Mouse (Mus musculus): Measurements from ENCODE around the gene Nuf2. TPM values are rescaled to one million over a fixed set of nuclear protein-coding genes. Genes with fewer than 3 reads are reported as not detected.
"Not testable (repeated sequence)": the region's sequence is repeated elsewhere in the genome, so short reads cannot be mapped to it uniquely, and the experiment has no call there.

The Nuf2 gene
- polyA plus RNA-seq, 1 experiment from 2014 or later = 100 TPM

- Histone ChIP-seq H3K27ac (ENCODE audit: low read depth, low read length) (no peak overlapping the region), H3K4me3 (ENCODE audit: low read depth, low read length) (peak overlapping the region; percentile 67), H3K9me3 (ENCODE audit: control insufficient read depth, low read length) (no peaks in the 10 kb centered on the region), H3K4me1 (ENCODE audit: control insufficient read depth, insufficient read depth, low read length) (peaks cover 6% of the 10 kb centered on the region), H3K4me2 (peak overlapping the region; percentile 77), H3K27me3 (ENCODE audit: control insufficient read depth, insufficient read depth, low read length) (no peaks in the 10 kb centered on the region), H3K36me3 (ENCODE audit: control insufficient read depth, insufficient read depth, low read length) (peaks cover 2% of the 10 kb centered on the region; the same call in 1 of the 2 replicates), H3K9ac (ENCODE audit: low read length) (peak overlapping the region; percentile 74; the same call in 1 of the 2 replicates)
- 88% methylated on average over 8 of the region's 8 CpGs for WGBS
- ATAC-seq (ENCODE audit: low FRiP score) (no peak), DNase-seq (ENCODE audit: low spot score, missing footprints) (no peak)
Observed at GRCm38 (mm10) chr1:169529996-169530518, 1.2 kb downstream of the Nuf2 start.

- H3K27ac ChIP-seq (ENCODE audit: low read depth, low read length) = no peak overlapping the region
- H3K4me1 ChIP-seq (ENCODE audit: control insufficient read depth, insufficient read depth, low read length) = peaks cover 6% of the 10 kb centered on the region
- H3K36me3 ChIP-seq (ENCODE audit: control insufficient read depth, insufficient read depth, low read length) = peaks cover 5% of the 10 kb centered on the region; the same call in 1 of the 2 replicates
- DNase-seq (ENCODE audit: low spot score, missing footprints) (no peak), ATAC-seq (ENCODE audit: low FRiP score) (no peak)
- no peaks in the 10 kb centered on the region for H3K27me3 ChIP-seq (ENCODE audit: control insufficient read depth, insufficient read depth, low read length)
- no peak overlapping the region for H3K9ac ChIP-seq (ENCODE audit: low read length)
- no peak overlapping the region for H3K4me2 ChIP-seq
- no peak overlapping the region for H3K4me3 ChIP-seq (ENCODE audit: low read depth, low read length)
- H3K9me3 ChIP-seq (ENCODE audit: control insufficient read depth, low read length) = no peaks in the 10 kb centered on the region
- 91% methylated on average over 5 of the region's 5 CpGs for WGBS
Observed at GRCm38 (mm10) chr1:169526006-169526680, 5.1 kb downstream of the Nuf2 start.

DNA sequence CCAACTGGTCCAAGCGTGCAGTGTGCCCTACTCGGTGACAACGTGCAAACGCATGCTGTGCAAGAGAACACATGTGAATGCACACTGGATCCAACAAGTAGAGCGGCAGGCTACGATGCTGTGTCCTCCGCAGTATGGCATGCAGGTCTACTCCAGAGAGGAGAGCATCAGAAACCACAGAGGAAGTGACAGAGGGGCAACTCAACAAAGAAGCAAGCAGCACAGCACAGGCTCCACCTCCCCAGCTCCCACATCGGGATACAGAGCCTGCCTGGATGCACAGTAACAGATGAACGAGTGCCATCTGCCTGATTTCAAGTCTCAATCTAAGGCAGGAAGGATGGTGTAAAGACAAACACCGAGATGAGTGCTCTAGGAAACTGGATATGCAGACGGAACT lies 11.9 kb downstream of the Nuf2 start:
- no peak for ATAC-seq (ENCODE audit: low FRiP score)
- Histone ChIP-seq H3K9me3 (ENCODE audit: control insufficient read depth, low read length) (no peaks in the 10 kb centered on the region), H3K4me3 (ENCODE audit: low read depth, low read length) (no peak overlapping the region), H3K9ac (ENCODE audit: low read length) (no peak overlapping the region), H3K27me3 (ENCODE audit: control insufficient read depth, insufficient read depth, low read length) (no peaks in the 10 kb centered on the region), H3K4me2 (no peak overlapping the region), H3K27ac (ENCODE audit: low read depth, low read length) (no peak overlapping the region), H3K4me1 (ENCODE audit: control insufficient read depth, insufficient read depth, low read length) (no peaks in the 10 kb centered on the region), H3K36me3 (ENCODE audit: control insufficient read depth, insufficient read depth, low read length) (peaks cover 3% of the 10 kb centered on the region; the same call in 1 of the 2 replicates)
- no peak for DNase-seq (ENCODE audit: low spot score, missing footprints)
- WGBS = 95% methylated on average over 11 of the region's 11 CpGs

- H3K4me2 ChIP-seq; H3K36me3 ChIP-seq (ENCODE audit: control insufficient read depth, insufficient read depth, low read length); H3K27me3 ChIP-seq (ENCODE audit: control insufficient read depth, insufficient read depth, low read length): not testable (repeated sequence)
Observed at GRCm38 (mm10) chr1:169517899-169518517, 13.3 kb downstream of the Nuf2 start.

GRCm38 (mm10) chr1:169517376-169517892 lies 13.8 kb downstream of the Nuf2 start:
- 96% methylated on average over 8 of the region's 8 CpGs for WGBS
- Histone ChIP-seq H3K9ac (ENCODE audit: low read length) (no peak overlapping the region), H3K9me3 (ENCODE audit: control insufficient read depth, low read length) (no peaks in the 10 kb centered on the region), H3K4me2 (no peak overlapping the region), H3K27me3 (ENCODE audit: control insufficient read depth, insufficient read depth, low read length) (no peaks in the 10 kb centered on the region), H3K4me1 (ENCODE audit: control insufficient read depth, insufficient read depth, low read length) (no peaks in the 10 kb centered on the region), H3K36me3 (ENCODE audit: control insufficient read depth, insufficient read depth, low read length) (peaks cover under 1% of the 10 kb centered on the region; the same call in 1 of the 2 replicates), H3K27ac (ENCODE audit: low read depth, low read length) (no peak overlapping the region), H3K4me3 (ENCODE audit: low read depth, low read length) (no peak overlapping the region)
- no peak for DNase-seq (ENCODE audit: low spot score, missing footprints)
- no peak for ATAC-seq (ENCODE audit: low FRiP score)

More at GRCm38 (mm10) chr1:169517899-169518517, 13.3 kb downstream of the Nuf2 start:
- DNase-seq (ENCODE audit: low spot score, missing footprints); ATAC-seq (ENCODE audit: low FRiP score); H3K4me1 ChIP-seq (ENCODE audit: control insufficient read depth, insufficient read depth, low read length); H3K4me3 ChIP-seq (ENCODE audit: low read depth, low read length); H3K27ac ChIP-seq (ENCODE audit: low read depth, low read length); H3K9ac ChIP-seq (ENCODE audit: low read length); H3K9me3 ChIP-seq (ENCODE audit: control insufficient read depth, low read length): not testable (repeated sequence)
- 96% methylated on average over 7 of the region's 7 CpGs for WGBS

- no peak overlapping the region for H3K4me3 ChIP-seq (ENCODE audit: low read depth, low read length)
- WGBS = 89% methylated on average over 6 of the region's 6 CpGs
- H3K4me2 ChIP-seq = no peak overlapping the region
- H3K9me3 ChIP-seq (ENCODE audit: control insufficient read depth, low read length) = no peaks in the 10 kb centered on the region
- peaks cover 23% of the 10 kb centered on the region; the same call in 1 of the 2 replicates for H3K36me3 ChIP-seq (ENCODE audit: control insufficient read depth, insufficient read depth, low read length)
- no peaks in the 10 kb centered on the region for H3K4me1 ChIP-seq (ENCODE audit: control insufficient read depth, insufficient read depth, low read length)
- H3K27ac ChIP-seq (ENCODE audit: low read depth, low read length) = no peak overlapping the region
- H3K9ac ChIP-seq (ENCODE audit: low read length) = no peak overlapping the region
- no peak for ATAC-seq (ENCODE audit: low FRiP score)
- no peaks in the 10 kb centered on the region for H3K27me3 ChIP-seq (ENCODE audit: control insufficient read depth, insufficient read depth, low read length)
- DNase-seq (ENCODE audit: low spot score, missing footprints) = no peak
Observed at GRCm38 (mm10) chr1:169506354-169506753, 24.9 kb downstream of the Nuf2 start.

GRCm38 (mm10) chr1:169502876-169503275 lies 28.4 kb downstream of the Nuf2 start:
- Histone ChIP-seq H3K4me1 (ENCODE audit: control insufficient read depth, insufficient read depth, low read length) (no peaks in the 10 kb centered on the region), H3K27ac (ENCODE audit: low read depth, low read length) (no peak overlapping the region), H3K36me3 (ENCODE audit: control insufficient read depth, insufficient read depth, low read length) (peaks cover 28% of the 10 kb centered on the region; the same call in 1 of the 2 replicates), H3K9ac (ENCODE audit: low read length) (no peak overlapping the region), H3K9me3 (ENCODE audit: control insufficient read depth, low read length) (no peaks in the 10 kb centered on the region), H3K4me3 (ENCODE audit: low read depth, low read length) (no peak overlapping the region), H3K4me2 (no peak overlapping the region), H3K27me3 (ENCODE audit: control insufficient read depth, insufficient read depth, low read length) (no peaks in the 10 kb centered on the region)
- no peak for ATAC-seq (ENCODE audit: low FRiP score)
- 88% methylated on average over 3 of the region's 3 CpGs for WGBS
- DNase-seq (ENCODE audit: low spot score, missing footprints) = no peak

DNA sequence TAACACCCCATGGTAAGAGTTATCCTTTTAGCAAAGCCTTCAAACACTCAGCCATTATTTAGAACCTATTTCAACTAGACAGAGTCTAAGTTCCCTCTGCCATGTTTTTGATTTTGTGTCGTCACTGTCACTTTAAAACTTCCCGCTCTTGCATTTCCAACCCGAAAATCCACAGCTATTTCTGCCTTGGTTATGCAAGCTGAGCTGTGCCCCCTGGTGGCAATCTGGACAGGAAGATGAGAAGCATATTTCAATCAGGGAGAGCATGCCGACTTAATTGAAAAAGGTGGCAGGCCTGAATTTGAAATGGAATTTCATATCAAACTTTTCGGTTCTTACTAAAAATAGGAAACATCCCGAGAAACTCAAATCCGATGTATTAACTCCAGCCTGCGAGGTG lies 35.6 kb downstream of the Nuf2 start:
- H3K9ac ChIP-seq (ENCODE audit: low read length) = no peak overlapping the region
- H3K4me2 ChIP-seq = no peak overlapping the region
- no peak overlapping the region for H3K4me3 ChIP-seq (ENCODE audit: low read depth, low read length)
- no peaks in the 10 kb centered on the region for H3K27me3 ChIP-seq (ENCODE audit: control insufficient read depth, insufficient read depth, low read length)
- 79% methylated on average over 8 of the region's 8 CpGs for WGBS
- H3K27ac ChIP-seq (ENCODE audit: low read depth, low read length) = no peak overlapping the region
- peaks cover 7% of the 10 kb centered on the region; the same call in 1 of the 2 replicates for H3K36me3 ChIP-seq (ENCODE audit: control insufficient read depth, insufficient read depth, low read length)
- no peaks in the 10 kb centered on the region for H3K4me1 ChIP-seq (ENCODE audit: control insufficient read depth, insufficient read depth, low read length)
- no peak for ATAC-seq (ENCODE audit: low FRiP score)
- H3K9me3 ChIP-seq (ENCODE audit: control insufficient read depth, low read length) = no peaks in the 10 kb centered on the region
- peak; percentile 86 for DNase-seq (ENCODE audit: low spot score, missing footprints)

GRCm38 (mm10) chr1:169491561-169491960 lies 39.7 kb downstream of the Nuf2 start:
- no peak for ATAC-seq (ENCODE audit: low FRiP score)

More at GRCm38 (mm10) chr1:169491561-169491960, 39.7 kb downstream of the Nuf2 start:
- Histone ChIP-seq H3K9me3 (ENCODE audit: control insufficient read depth, low read length) (no peaks in the 10 kb centered on the region), H3K27me3 (ENCODE audit: control insufficient read depth, insufficient read depth, low read length) (no peaks in the 10 kb centered on the region), H3K9ac (ENCODE audit: low read length) (no peak overlapping the region), H3K36me3 (ENCODE audit: control insufficient read depth, insufficient read depth, low read length) (no peaks in the 10 kb centered on the region; the same call in 1 of the 2 replicates), H3K4me2 (no peak overlapping the region), H3K27ac (ENCODE audit: low read depth, low read length) (no peak overlapping the region), H3K4me3 (ENCODE audit: low read depth, low read length) (no peak overlapping the region), H3K4me1 (ENCODE audit: control insufficient read depth, insufficient read depth, low read length) (no peaks in the 10 kb centered on the region)
- no peak for DNase-seq (ENCODE audit: low spot score, missing footprints)
- WGBS = 86% methylated on average over 1 of the region's 1 CpGs
